Mouse (Mus musculus): Measurements from ENCODE around the gene Pkib.

GRCm38 (mm10) chr10:57721035-57721434, 89.3 kb downstream of the Pkib start:
- no peak for TF ChIP-seq CTCF (IDR thresholded peaks at IDR 0.05; ENCODE audit: control insufficient read depth, insufficient read depth, insufficient replicate concordance, low read depth, low read length)
- no peak for TF ChIP-seq POLR2A (IDR thresholded peaks at IDR 0.05; ENCODE audit: control insufficient read depth, low read depth, low read length)

All from testis, adult 2 months (tissue).